Mouse (Mus musculus): ENCODE results near the gene Fbxw8.

DNA sequence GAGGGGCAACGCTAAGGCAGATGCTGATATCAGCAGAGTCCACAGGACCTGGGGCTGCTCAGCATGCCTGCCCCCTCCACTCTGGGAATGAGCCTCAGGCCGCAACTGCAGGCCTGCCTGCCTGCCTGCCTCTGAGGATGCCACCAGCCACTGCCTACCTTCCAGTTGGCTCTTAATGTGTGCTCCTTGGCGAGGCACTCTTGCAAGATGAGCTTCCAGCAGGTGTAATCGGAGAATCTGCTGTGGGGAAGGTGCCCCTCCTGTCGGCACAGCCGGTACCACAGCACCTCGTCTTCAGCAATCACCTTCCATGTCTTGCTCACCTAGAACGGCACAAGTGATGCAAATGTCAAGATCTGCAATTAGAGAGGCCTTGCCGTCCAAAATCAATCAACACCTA lies 26.6 kb downstream of the Fbxw8 start:
- TF ChIP-seq POLR2A (IDR thresholded peaks at IDR 0.05; ENCODE audit: extremely low read depth, insufficient read depth, low read length) (no peak), CTCF (IDR thresholded peaks at IDR 0.05; ENCODE audit: low read depth, low read length) (no peak)
